Mouse (Mus musculus) inflammation-experienced regulatory T-cells, adult 6 months (primary cell): ENCODE results near the gene Ajm1. TPM values are rescaled to one million over a fixed set of nuclear protein-coding genes. Genes with fewer than 3 reads are reported as not detected.
A peak's percentile ranks its signal among the peaks of the same experiment; 100 is the strongest.

ENCODE experiments used
- ATAC-seq: one replicate; pipeline ENCODE4 v1.8.0; 2017
- polyA plus RNA-seq, 3 experiments: library from polyadenylated mRNA; unstranded; fragments of 100-300 nt; shearing (Covaris generic); gene quantifications; one replicate each; pipeline ENCODE4 v1.2.1; 2017

Gene Ajm1
- under 1 TPM in 1 of 3 experiments, not detected in 2; 0.07 TPM for polyA plus RNA-seq

DNA sequence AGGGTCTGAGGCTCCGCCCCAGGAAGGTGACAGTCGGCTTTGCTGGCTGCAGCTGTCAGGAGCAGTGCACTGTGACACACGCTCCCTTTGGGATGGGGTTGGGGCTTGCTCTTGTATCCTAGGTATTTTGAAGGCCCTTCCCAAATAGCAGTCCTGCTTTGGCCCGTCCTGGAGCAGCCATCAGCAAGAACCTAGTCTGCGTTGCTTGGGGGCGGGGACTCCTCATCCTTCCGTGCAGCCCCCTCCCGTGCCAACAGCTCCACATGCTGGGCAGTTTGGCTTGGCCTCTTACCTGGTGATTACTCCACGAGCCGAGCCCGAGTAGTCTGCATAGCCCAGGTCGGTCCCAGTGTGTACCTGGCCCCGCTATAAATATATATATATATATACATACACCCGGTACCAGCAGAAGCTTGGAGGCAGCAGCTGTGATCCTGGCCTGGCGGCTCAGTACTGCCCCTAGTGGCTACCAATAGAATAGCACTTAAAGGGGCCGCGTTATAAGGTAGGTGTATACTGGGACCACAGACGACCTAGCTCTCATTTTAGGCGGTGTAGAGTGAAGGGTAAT, at the start of gene Ajm1:
TSS of gene Ajm1 (minus strand) at position 464 of the 571 bp plus-strand sequence.
- ATAC-seq, result peak; percentile 73

DNA sequence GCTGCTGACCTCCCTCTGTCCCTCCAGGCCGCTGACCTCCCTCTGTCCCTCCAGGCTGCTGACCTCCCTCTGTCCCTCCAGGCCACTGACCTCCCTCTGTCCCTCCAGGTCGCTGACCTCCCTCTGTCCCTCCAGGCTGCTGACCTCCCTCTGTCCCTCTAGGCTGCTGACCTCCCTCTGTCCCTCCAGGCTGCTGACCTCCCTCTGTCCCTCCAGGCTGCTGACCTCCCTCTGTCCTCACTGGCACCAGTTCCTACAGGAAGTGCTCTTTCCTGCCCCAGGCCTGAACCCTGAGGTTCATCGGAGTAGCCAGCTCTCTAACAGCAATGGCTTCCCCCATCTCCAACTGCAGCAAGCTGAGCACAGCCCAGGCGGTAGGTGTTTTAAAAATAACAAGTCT, 47.2 kb upstream of the Ajm1 start:
- ATAC-seq, result no peak

- no peak for ATAC-seq
Observed at GRCm38 (mm10) chr2:25627811-25628210, 46.3 kb upstream of the Ajm1 start, which contains the start of gene Fcna. Gene Fcna (minus strand): TSS chr2:25628030.

GRCm38 (mm10) chr2:25625986-25626385, 44.4 kb upstream of the Ajm1 start:
- ATAC-seq, result no peak

GRCm38 (mm10) chr2:25621229-25622200, 40.0 kb upstream of the Ajm1 start, which contains the start of gene Tmem141:
Gene Tmem141 (minus strand): TSS chr2:25622005.
- ATAC-seq, result no peak

DNA sequence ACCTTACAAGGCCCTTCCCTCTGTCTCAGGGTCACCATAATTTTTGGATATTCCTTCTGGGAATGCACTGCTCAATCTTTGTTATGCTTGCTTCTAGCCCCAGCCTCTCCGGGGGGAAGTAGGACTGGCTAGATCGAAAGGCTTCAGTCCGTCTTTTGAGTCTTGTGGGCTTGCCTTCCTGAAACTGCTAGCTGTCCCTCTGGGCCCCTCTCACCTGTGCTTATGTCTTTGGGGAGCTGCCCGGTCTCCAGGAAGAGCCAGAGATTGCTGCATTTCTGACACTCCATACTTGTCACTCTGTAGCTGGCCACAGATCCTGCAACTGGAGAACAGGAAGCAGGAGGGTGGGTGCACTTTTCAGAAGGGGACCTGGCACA, 39.3 kb upstream of the Ajm1 start:
- ATAC-seq, result no peak

- peak; percentile 46 for ATAC-seq
Observed at GRCm38 (mm10) chr2:25620386-25620785, 38.8 kb upstream of the Ajm1 start.

- ATAC-seq, result no peak
Observed at GRCm38 (mm10) chr2:25617578-25617977, 36.0 kb upstream of the Ajm1 start, which contains the start of gene Ccdc183. Gene Ccdc183 (minus strand): TSS chr2:25617678.

DNA sequence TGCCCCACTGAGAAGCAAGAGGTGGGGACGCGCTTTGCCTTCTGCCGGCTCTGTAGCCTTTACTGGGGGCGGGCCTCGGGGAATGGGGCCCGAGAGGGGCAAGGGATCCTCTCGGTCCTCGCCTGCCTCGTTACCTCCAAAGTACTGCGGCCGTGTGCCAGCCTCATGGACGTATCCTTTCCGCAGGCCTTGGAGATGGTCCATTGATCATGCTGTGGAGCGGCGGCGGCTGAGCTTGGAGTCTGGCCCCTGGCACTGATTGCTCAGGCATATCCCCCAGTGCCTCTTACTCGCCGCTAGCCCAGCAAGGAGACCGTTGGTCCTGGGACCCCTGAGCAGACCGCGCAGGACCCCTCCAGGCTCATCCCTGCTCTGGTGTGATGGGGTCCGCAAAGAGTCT, 34.8 kb upstream of the Ajm1 start:
- ATAC-seq, result no peak

DNA sequence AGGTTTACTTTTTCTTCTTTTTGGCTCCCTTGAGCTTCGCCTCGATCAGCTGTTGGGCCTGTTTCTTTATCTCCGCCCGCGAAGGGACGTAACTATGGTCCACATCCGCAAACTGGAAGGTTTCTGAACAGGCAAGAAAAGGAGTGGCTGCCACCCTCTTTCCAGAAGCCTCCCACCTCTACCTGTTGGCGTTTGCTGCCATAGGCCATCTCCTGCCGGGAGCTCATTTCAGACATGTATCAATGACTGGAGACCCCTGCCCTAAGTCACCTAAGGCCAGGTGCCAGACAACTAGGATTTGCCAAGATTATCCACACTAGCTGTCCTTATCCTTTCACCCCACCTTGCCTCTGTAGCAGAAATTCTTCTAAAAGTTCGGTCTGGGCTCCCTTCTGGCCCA, 27.1 kb upstream of the Ajm1 start:
- no peak for ATAC-seq

- peak; percentile 78 for ATAC-seq
Observed at GRCm38 (mm10) chr2:25607761-25608622, 26.4 kb upstream of the Ajm1 start, which contains the start of gene Rabl6. Gene Rabl6 (minus strand): TSS chr2:25608521.

DNA sequence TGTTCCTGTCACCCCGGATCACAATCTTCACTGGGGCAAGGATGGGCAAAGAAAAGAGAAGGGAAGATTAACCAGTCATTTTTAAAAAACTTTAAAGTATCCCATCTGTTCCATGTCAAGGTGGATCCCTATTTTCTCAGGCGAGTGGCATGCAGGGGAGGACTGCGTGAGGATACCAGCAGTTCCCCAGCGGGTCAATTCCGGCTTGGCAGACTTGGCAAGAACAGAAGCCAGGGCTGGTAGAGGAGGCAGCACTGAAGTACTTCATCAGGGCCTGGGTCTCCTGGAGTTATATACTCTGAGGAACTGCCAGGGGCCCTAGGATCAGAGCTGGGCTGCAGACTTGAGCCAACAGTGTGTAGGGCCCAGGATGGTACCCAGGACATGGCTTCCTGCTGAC, 21.0 kb upstream of the Ajm1 start:
- ATAC-seq, result no peak

GRCm38 (mm10) chr2:25600037-25600436, 18.5 kb upstream of the Ajm1 start:
- no peak for ATAC-seq

DNA sequence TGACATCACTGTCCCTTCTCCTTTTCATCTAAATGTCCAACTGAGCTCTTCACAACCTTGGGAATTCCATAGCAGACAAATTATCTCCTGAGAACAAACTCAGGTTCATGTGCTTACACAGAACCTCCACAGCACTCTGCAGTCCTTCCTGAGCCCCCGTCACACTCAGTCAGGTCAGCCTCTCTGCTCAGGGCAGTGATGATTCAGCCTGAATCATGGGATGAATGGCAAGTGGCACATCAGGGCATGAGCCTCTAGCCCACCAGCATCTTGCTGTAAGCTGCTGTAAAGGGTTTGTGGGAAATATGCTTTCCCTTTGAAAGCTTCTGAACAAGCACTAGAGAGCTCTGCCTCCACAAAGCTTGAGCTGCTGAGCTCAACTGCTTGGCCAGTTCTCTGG, 17.2 kb upstream of the Ajm1 start:
- no peak for ATAC-seq

DNA sequence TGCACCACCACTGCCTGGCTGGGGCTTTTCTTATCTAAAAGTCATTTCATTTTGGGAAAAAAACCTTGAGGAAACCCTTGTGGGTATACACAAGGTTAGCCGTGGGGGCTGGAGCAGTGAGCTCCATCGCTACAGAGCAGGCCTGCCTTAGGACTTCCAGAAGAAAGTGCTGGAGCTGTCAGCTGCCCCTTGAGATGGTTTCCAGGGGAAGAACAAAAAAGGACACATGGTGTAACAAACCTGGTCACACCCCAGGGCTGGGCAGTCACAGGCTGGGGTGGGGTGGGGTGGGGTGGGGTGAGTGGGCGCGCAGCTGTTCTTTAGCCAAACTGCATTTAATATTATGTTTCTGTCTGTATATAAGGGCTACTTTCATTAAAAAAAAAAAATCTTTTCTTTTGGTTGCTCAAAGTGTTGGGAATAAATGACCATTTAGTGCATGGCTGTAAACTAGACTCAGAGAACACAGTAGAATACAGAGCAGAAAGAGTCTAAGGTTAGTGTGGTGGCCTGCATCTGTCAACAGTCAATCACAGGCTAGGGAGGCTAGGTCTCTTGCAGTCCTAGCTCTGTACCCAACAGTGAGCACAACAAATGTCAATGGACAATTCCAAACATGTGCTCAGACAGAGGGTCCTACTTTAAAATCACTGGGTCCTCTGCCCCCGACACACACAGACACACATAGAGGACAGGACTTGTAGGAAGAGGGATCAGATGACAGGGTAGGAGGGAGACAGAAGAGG, 15.4 kb upstream of the Ajm1 start:
- no peak for ATAC-seq

DNA sequence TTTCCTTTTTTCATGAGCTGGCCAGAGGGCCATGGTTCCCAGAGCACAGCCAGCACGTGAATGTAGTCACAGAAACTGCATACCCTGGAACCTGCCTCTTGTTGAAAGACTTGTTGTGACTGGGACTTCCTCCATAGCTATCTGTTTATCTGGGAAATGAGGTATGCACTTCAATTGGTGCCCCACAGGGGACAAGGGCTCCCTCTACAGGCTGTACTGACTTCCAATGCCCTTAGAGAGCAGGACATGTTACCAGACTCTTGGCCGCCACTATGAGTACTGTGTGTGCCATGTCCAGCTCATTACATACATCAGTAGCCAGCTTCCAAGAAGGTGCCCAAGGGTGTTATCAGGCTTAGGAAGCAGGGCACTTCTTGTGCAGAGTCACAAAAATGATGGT, 10.3 kb upstream of the Ajm1 start:
- ATAC-seq, result no peak

DNA sequence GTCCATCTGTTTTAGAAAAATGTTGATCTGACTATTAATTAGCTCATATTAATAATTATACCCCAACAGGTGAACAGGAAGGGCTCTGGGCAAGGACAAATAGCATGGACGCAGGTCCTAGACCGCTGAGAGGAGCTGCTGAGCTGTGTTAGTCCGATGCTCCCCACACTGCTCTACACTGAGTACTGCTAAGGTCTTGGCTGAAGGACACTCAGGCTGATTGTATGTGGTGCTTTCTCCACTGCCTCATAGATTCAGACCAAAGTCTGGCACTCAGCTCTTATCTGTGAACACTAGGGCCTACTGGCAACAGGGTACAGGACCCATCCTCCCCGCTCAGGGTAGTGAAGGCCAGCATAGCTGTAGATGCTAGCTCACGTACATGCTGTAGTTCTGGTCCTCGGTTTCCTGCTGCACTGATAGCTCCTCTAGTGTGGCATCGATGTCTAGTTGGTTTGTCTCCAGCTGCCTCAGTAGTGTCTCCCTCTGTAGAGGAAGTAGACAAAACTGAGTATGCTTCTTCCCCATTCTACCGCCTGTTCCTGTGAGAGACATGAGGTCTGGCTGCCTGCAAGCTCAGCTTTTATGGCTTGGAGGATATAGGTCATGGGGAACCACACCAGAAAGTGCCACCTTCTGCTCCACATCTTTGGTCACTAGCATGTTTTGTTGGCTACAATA, 6.8 kb upstream of the Ajm1 start:
- ATAC-seq, result no peak

- ATAC-seq, result no peak
Observed at GRCm38 (mm10) chr2:25587290-25587689, 5.7 kb upstream of the Ajm1 start.

GRCm38 (mm10) chr2:25585601-25586000, 4.0 kb upstream of the Ajm1 start:
- no peak for ATAC-seq

DNA sequence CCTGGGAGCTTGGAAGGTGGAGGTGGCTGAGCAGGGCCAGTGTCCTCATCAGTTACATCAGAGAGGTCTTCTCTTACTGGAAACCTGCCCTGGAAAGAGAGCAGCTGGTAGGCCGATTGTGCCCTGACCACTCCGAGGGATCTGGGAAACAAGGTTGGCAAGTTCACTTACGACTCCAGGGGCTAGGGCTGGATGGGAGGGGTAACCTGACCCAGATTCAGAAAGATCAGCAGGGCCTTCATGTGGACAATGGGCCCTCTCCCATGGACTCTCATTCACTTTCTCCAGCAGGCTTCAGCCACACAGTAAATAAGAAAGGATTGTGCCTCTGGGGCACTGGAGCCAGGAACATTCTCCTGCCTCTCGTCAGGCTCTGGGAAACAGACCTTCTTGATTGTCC, 3.3 kb upstream of the Ajm1 start:
- ATAC-seq, result no peak

- no peak for ATAC-seq
Observed at GRCm38 (mm10) chr2:25584152-25584551, 2.6 kb upstream of the Ajm1 start.
